Mouse (Mus musculus): ENCODE results near the gene Tpmt.

The Tpmt gene

DNA sequence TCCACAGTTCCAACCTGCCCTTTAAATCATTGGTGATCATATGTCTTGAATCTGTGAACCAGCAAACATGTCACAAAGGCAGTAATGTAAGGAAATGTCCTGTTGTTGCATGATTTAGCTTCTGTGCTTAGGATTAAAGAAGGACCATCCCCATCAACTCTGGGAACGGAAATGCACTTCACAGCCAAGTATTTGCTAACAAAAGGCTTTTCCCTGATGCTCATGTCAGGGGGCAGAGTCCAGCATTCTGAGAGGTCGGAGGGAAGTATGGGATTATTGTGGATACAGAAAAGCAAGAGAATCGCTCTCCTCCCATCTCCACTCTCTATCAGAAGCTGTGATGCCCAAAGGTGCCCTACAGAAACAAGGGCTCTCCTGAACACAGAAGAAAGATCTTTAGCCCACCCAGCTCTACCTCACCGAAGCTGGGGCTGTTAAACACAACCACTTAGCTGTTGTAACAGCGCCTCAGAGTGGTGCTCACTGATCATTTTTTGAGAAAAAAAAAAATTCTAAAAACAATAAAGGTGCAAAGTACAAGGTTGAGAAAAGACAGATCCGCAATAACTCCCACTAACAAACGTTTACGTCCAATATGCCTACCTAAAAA is 2.4 kb downstream of the Tpmt start:
- no peak for DNase-seq (ENCODE audit: low spot score)

DNA sequence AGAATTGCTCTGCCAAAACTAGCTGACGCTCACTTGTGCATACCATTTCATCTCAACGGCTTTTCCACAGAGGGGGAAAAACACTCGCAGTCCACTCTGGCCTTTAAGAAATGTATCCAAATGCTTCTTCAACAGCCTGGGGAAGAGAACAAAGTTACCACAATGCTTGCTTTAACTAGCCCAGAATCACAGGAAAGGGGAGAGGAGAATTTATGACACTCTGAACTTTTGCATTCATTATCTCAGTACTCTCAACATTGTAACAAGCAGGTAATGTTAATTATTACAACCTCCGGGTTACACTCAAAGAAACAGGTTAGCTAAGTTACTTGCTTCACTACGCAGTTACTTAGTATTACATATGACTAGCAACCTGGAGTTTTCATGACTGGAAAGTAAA is 4.5 kb downstream of the Tpmt start:
- DNase-seq (ENCODE audit: low spot score) = no peak

DNA sequence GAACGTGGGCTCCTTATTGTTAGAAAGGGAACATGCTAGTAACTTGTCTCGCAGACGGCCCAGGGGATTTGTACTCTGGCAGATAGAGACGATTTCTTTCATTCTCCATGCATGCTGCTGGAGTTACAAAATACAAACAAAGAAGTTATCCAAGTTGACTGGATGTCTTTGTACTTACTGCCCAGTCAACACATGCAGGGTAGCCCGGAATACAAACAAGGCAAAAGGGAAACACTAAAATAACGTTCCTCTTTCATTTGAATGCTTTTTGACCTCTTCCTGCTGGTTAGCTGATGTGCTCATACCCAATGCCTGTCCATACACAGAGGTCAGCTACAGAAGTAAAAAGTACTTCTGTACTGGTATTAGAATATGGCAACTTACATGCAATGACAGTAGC is 6.6 kb downstream of the Tpmt start:
- no peak for DNase-seq (ENCODE audit: low spot score)

- no peak for DNase-seq (ENCODE audit: low spot score)
Observed at GRCm38 (mm10) chr13:47033602-47034001, 10.9 kb downstream of the Tpmt start.

DNA sequence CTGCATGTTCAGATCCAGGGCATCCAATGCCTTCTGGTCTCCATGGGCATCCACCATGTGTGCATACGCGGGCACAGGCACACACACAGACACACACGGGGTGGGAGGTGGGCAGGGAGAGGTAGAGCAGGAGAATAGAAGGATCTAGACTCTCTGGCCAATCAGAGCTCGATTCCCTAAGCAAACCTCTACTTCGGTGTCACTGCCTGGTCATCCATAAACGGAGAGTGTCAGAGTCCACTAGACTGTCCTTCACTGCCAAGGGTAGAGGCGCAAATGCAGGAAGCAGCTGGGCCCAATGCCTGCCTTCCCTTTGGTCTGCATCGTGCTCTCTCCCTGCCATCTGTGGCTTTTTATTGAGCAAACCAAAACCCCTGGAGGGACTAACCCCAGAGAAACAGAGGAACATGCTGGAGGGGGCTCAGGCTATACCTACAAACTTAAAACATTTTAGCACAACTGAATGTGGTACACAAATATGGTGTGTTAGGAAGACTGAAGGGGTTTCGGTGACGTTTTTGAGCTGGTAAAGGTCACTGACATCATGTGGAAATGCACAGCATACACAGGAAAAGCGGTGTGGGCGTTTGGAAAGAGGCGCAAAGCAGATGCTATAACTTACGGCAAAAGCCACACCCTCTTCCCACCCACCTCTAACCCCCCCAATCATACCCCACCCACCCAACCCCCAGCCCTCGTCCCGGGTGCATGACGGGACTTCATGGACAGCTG is 14.0 kb downstream of the Tpmt start:
- no peak for DNase-seq (ENCODE audit: low spot score)

- no peak for DNase-seq (ENCODE audit: low spot score)
Observed at GRCm38 (mm10) chr13:47020798-47021197, 23.7 kb downstream of the Tpmt start.

GRCm38 (mm10) chr13:47019774-47020173 is 24.8 kb downstream of the Tpmt start:
- no peak for DNase-seq (ENCODE audit: low spot score)

DNA sequence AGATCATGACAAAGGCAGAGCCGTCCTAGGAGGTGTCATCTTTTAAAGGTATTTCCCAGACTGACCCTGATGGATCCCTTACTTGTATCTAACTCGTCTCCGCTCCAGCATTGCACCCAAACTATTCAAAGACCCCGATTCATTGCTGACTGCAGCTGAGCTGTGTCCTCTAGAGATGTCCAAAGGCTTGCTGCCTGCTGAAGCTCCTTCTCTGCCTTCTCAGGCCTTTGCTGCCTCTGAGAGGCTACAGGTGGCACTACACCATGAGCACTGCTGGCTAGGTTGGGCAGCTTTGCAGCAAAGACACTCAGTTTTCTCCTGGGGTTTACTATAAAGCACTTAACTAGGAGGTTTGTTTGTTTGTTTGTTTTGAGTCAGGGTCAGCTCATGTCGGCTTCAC is 27.3 kb downstream of the Tpmt start:
- peak; percentile 47 for DNase-seq (ENCODE audit: low spot score)

- DNase-seq (ENCODE audit: low spot score) = no peak
Observed at GRCm38 (mm10) chr13:47015195-47015501, 29.4 kb downstream of the Tpmt start.

GRCm38 (mm10) chr13:47014334-47015194 is 30.0 kb downstream of the Tpmt start, which contains the start of gene Nhlrc1:
TSS of gene Nhlrc1 (minus strand) at chr13:47014850.
- DNase-seq (ENCODE audit: low spot score) = peak; percentile 64

GRCm38 (mm10) chr13:47013740-47014139 is 30.8 kb downstream of the Tpmt start:
- DNase-seq (ENCODE audit: low spot score) = no peak

GRCm38 (mm10) chr13:47001590-47001989 is 42.9 kb downstream of the Tpmt start:
- DNase-seq (ENCODE audit: low spot score) = no peak

- no peak for DNase-seq (ENCODE audit: low spot score)
Observed at GRCm38 (mm10) chr13:46999498-46999897, 45.0 kb downstream of the Tpmt start.

GRCm38 (mm10) chr13:46997355-46997754 is 47.2 kb downstream of the Tpmt start:
- no peak for DNase-seq (ENCODE audit: low spot score)

DNA sequence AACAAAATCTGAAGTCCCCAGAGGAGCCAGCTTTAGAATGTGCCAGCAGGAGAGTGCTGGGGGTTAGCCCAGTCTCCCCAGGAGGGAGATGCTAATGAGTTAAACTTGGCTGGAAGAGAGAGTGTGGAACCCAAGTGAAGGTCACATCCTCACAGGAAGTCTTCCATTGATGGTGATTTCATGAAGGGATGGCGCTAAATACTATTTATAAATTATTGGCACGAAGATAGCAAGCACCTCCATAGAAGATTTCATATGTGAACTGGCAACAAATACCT is 51.3 kb downstream of the Tpmt start:
- no peak for DNase-seq (ENCODE audit: low spot score)

DNA sequence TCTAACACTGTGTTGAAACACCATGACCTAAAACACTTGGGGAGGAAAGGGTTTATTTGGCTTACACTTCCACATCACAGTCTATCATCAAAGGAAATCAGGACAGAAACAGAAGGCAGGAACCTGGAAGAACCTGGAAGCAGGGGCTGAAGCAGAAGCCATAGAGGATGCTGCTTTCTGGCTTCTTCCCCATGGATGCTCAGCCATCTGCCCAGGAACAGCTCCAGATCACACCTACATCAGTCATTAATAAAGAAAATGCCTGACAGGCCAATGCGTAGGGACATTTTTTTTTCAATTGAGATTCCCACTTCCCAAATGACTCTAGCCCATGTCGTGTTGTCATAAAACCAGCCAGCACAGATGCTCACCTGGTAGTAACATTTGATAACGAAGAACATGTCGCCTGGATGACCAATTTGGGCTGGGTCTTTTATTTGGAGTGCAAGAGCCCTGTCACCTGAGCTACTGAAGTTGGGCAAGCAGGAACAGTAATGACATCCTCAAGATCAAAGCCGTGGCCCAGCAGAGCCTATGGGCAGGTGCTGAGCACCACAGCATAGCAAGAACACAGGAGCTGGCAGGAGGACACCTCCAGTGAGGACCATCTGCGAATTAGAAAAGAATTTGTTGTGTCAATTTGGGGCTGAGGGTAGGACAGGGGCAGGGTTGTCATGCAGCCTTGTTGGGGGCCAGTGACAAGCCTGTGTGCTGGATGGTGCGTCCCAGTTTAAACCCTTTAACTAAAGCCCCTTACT is 51.8 kb downstream of the Tpmt start:
- DNase-seq (ENCODE audit: low spot score) = no peak

- no peak for DNase-seq (ENCODE audit: low spot score)
Observed at GRCm38 (mm10) chr13:46990376-46991011, 54.0 kb downstream of the Tpmt start.

GRCm38 (mm10) chr13:46987941-46988340 is 56.6 kb downstream of the Tpmt start:
- DNase-seq (ENCODE audit: low spot score) = no peak

- no peak for DNase-seq (ENCODE audit: low spot score)
Observed at GRCm38 (mm10) chr13:46986208-46986607, 58.3 kb downstream of the Tpmt start.

- no peak for DNase-seq (ENCODE audit: low spot score)
Observed at GRCm38 (mm10) chr13:46983878-46984277, 60.7 kb downstream of the Tpmt start.

- no peak for DNase-seq (ENCODE audit: low spot score)
Observed at GRCm38 (mm10) chr13:46979836-46980490, 64.6 kb downstream of the Tpmt start.

DNA sequence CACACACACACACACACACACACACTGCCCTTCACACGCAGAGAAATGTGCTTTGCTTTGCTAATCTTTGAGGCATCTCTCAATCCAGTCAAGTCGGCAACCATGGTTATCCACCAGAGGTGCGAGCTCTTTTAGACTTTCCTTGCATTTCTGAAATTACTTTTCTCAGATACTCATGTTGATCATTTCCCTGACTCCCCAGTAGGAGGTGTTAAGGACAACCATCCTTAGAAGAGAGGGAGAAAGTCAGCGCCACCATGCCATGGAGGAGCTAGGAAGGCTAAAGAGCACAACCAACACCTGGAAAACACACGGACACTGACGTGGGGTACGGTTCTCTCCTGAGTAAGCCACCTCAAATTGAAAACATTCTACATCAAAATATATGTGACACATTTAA is 68.0 kb downstream of the Tpmt start:
- no peak for DNase-seq (ENCODE audit: low spot score)
